Mouse (Mus musculus): ENCODE results near the gene Bicra.

DNA sequence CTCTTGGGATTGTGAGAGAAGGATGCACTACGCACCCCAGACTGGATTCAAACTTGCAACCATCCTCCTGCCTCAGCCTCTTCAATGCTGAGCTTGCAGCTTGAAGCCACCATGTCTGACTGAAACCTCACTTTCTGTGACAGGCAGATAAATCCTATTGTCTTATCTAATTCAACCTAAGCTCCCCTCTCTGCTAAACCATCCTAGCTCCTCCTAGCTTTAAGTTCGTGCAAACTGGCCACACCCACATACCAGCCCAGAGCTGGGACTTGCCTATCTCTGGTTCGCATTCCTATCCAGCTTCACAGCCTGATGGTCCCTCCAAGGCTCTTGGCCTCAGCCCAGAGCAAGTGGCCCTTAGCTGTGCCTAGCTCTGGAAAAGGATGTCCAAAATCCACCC lies 95.3 kb downstream of the Bicra start:
- TF ChIP-seq POLR2A (IDR thresholded peaks at IDR 0.05; ENCODE audit: extremely low read depth, insufficient read depth, low read length) (no peak), CTCF (IDR thresholded peaks at IDR 0.05; ENCODE audit: extremely low read depth, insufficient read depth, low read length) (no peak)
